Mouse (Mus musculus): ENCODE measurements around the gene Stambp.

Stambp gene

GRCm38 (mm10) chr6:83571840-83572667 lies 475 bp downstream of the Stambp start:
- DNase-seq (ENCODE audit: extremely low read depth, low read depth): peak; percentile 93

- DNase-seq (ENCODE audit: extremely low read depth, low read depth): no peak
Measured at GRCm38 (mm10) chr6:83568901-83569862, 3.3 kb downstream of the Stambp start.

- DNase-seq (ENCODE audit: extremely low read depth, low read depth): no peak
Measured at GRCm38 (mm10) chr6:83555972-83556371, 16.6 kb downstream of the Stambp start.

GRCm38 (mm10) chr6:83548346-83548745 lies 24.2 kb downstream of the Stambp start:
- DNase-seq (ENCODE audit: extremely low read depth, low read depth): no peak

- no peak for DNase-seq (ENCODE audit: extremely low read depth, low read depth)
Measured at GRCm38 (mm10) chr6:83545778-83546177, 26.8 kb downstream of the Stambp start.

- DNase-seq (ENCODE audit: extremely low read depth, low read depth): no peak
Measured at GRCm38 (mm10) chr6:83541756-83542456, 30.6 kb downstream of the Stambp start.

GRCm38 (mm10) chr6:83540017-83540416 lies 32.5 kb downstream of the Stambp start:
- DNase-seq (ENCODE audit: extremely low read depth, low read depth): no peak

GRCm38 (mm10) chr6:83536795-83537059 lies 35.8 kb downstream of the Stambp start:
- no peak for DNase-seq (ENCODE audit: extremely low read depth, low read depth)

- no peak for DNase-seq (ENCODE audit: extremely low read depth, low read depth)
Measured at GRCm38 (mm10) chr6:83536028-83536794, 36.3 kb downstream of the Stambp start, which contains the start of gene Actg2. Gene Actg2 (minus strand): TSS chr6:83536265.

- no peak for DNase-seq (ENCODE audit: extremely low read depth, low read depth)
Measured at GRCm38 (mm10) chr6:83532608-83533007, 39.9 kb downstream of the Stambp start.

GRCm38 (mm10) chr6:83523194-83523593 lies 49.3 kb downstream of the Stambp start:
- no peak for DNase-seq (ENCODE audit: extremely low read depth, low read depth)

GRCm38 (mm10) chr6:83521784-83522183 lies 50.7 kb downstream of the Stambp start:
- DNase-seq (ENCODE audit: extremely low read depth, low read depth): no peak

- DNase-seq (ENCODE audit: extremely low read depth, low read depth): no peak
Measured at GRCm38 (mm10) chr6:83518637-83519036, 53.9 kb downstream of the Stambp start.

GRCm38 (mm10) chr6:83515172-83515571 lies 57.4 kb downstream of the Stambp start:
- no peak for DNase-seq (ENCODE audit: extremely low read depth, low read depth)

- DNase-seq (ENCODE audit: extremely low read depth, low read depth): peak; percentile 36
Measured at GRCm38 (mm10) chr6:83512495-83512894, 60.0 kb downstream of the Stambp start.

GRCm38 (mm10) chr6:83510210-83510609 lies 62.3 kb downstream of the Stambp start:
- no peak for DNase-seq (ENCODE audit: extremely low read depth, low read depth)

- no peak for DNase-seq (ENCODE audit: extremely low read depth, low read depth)
Measured at GRCm38 (mm10) chr6:83509442-83509841, 63.1 kb downstream of the Stambp start.

GRCm38 (mm10) chr6:83507168-83507546 lies 65.4 kb downstream of the Stambp start:
- no peak for DNase-seq (ENCODE audit: extremely low read depth, low read depth)

GRCm38 (mm10) chr6:83506258-83507167 lies 66.0 kb downstream of the Stambp start, which contains the start of gene Dguok:
Gene Dguok (minus strand): TSS chr6:83506969.
- DNase-seq (ENCODE audit: extremely low read depth, low read depth): peak; percentile 98

GRCm38 (mm10) chr6:83505554-83505953 lies 67.0 kb downstream of the Stambp start:
- no peak for DNase-seq (ENCODE audit: extremely low read depth, low read depth)
